Mouse (Mus musculus) kidney, adult 2 months (tissue): ENCODE measurements at regions not wholly inside any gene's neighbourhood (a gene's known extent, or its start where the extent isn't known, plus 50 kb on each side); places are given as distances from the start of the nearest gene placed in this dataset.

ENCODE experiments used
- CTCF ChIP-seq: fragments of 200-500 bp; conservative IDR thresholded peaks from 2 replicates; pipeline ENCODE4 v1.5.1; 2011; ENCODE audit warnings: low read depth, mild to moderate bottlenecking, control low read depth, low read length, moderate library complexity, mixed read lengths; ENCODE audit not compliant: insufficient read depth, insufficient read length
- POLR2A ChIP-seq: fragments of 200-500 bp; IDR thresholded peaks from one replicate; pipeline ENCODE4 v1.6.1; 2011; ENCODE audit warnings: low read depth, low read length, control low read depth

DNA sequence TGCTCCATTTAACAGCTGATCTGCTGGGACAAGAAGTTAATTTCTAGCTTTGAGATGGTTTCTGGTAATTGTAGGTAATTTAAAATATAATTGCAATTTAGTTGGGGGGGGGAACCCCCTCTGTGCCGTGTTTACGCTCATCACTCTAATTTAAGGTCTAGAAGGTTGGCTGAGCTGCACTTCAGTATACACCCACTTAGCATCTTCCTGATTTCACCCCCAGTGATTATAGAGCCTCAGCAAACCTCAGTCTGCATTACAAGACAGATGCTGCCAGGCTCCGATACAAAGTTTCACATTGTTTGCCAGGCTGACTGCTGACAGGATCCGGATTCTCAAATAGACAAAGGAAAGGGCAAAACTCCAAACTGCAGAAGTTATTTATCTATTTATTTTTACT lies 71.5 kb upstream of the Bmp4 start:
- TF ChIP-seq POLR2A (no peak), CTCF (no peak)
